Mouse (Mus musculus): ENCODE results near the gene Tmem114. TPM values are rescaled to one million over a fixed set of nuclear protein-coding genes. Genes with fewer than 3 reads are reported as not detected.

Tmem114 gene
- polyA plus RNA-seq (2015; fragmentation: Nextera tagmentation; extraction: Ambion mirVana) = 0.08 TPM in 1 of 2 replicates, not detected in the other

GRCm38 (mm10) chr16:8424971-8425330 is at the start of gene Tmem114:
Gene Tmem114, minus strand, starts transcription at chr16:8425136.

GRCm38 (mm10) chr16:8470603-8471481 is 45.9 kb upstream of the Tmem114 start, which contains the start of gene Mettl22:
Gene Mettl22, plus strand, starts transcription at chr16:8470788.

Other genes with a start within 250 kb of the Tmem114 start
- gene Mettl22, start 45.7 kb upstream of the Tmem114 start, polyA plus RNA-seq (2015; fragmentation: Nextera tagmentation; extraction: Ambion mirVana) = 9.7 and 11.9 TPM in 2 replicates
- 3.3 and 5.4 TPM in 2 replicates for gene Abat, start 88.3 kb upstream of the Tmem114 start, polyA plus RNA-seq (2015; fragmentation: Nextera tagmentation; extraction: Ambion mirVana)
- gene Pmm2, start 212.5 kb upstream of the Tmem114 start, polyA plus RNA-seq (2015; fragmentation: Nextera tagmentation; extraction: Ambion mirVana) = 42.8 and 45.5 TPM in 2 replicates
- gene Tmem186, start 212.6 kb upstream of the Tmem114 start, polyA plus RNA-seq (2015; fragmentation: Nextera tagmentation; extraction: Ambion mirVana) = 12.2 and 13.0 TPM in 2 replicates
- 106 and 118 TPM in 2 replicates for gene Carhsp1, start 247.0 kb upstream of the Tmem114 start, polyA plus RNA-seq (2015; fragmentation: Nextera tagmentation; extraction: Ambion mirVana)